ENCODE assay signal across 8 mouse cellular contexts in genomic region chr7:29169231-29170065, GRCm38 (mm10). TPM values are rescaled to one million over a fixed set of nuclear protein-coding genes. Genes with fewer than 3 reads are reported as not detected.
DNase-seq lines count a peak whose midpoint lies in the region; ATAC-seq lines count a peak whose summit lies in the region.

No protein-coding gene starts in this region.

- DNase-seq in adipocyte (ENCODE audit: low spot score): peak; percentile 75
- peak; percentile 97 to 98 for DNase-seq in cerebellum, postnatal 10 days
- peak; percentile 81 to 82 for DNase-seq in frontal cortex, postnatal 14 days (ENCODE audit: low spot score in 2 of 2)
- DNase-seq in hindbrain, embryonic 11.5 days (ENCODE audit: low spot score): peak; percentile 88
- peak; percentile 86 to 87 for DNase-seq in layer of hippocampus, postnatal 10 days (ENCODE audit: low spot score in 2 of 2)
- peak; percentile 57 for DNase-seq in ovary, postnatal 14 days (ENCODE audit: low spot score)
- no peak for DNase-seq in natural killer cell, adult 2 months (ENCODE audit: low spot score in 2 of 2)

- H3K9me3 ChIP-seq in hindbrain, embryonic 11.5 days (ENCODE audit: control insufficient read depth, low read length): no peaks in the 10 kb centered on the region
- no peaks in the 10 kb centered on the region for H3K9me3 ChIP-seq in lung, embryonic 16.5 days (ENCODE audit: control insufficient read depth, low read length)

- H3K4me2 ChIP-seq in hindbrain, embryonic 11.5 days (replicated peaks; ENCODE audit: low read depth, low read length): peak overlapping the region; percentile 81
- H3K4me2 ChIP-seq in lung, embryonic 16.5 days (ENCODE audit: low read depth, low read length): peak overlapping the region; percentile 84

- peaks cover 12% of the 10 kb centered on the region for H3K4me1 ChIP-seq in hindbrain, embryonic 11.5 days (replicated peaks; ENCODE audit: control insufficient read depth, insufficient read depth, low read length)
- peaks cover 25% of the 10 kb centered on the region for H3K4me1 ChIP-seq in lung, embryonic 16.5 days (replicated peaks; ENCODE audit: control insufficient read depth, insufficient read depth, low read length)

- peak overlapping the region; percentile 66; the same call in 1 of the 2 replicates for H3K27ac ChIP-seq in hindbrain, embryonic 11.5 days (ENCODE audit: low read depth, low read length)
- peak overlapping the region; percentile 86 for H3K27ac ChIP-seq in lung, embryonic 16.5 days (ENCODE audit: low read length)

- peak; percentile 81 for ATAC-seq in hindbrain, embryonic 11.5 days (ENCODE audit: low FRiP score)
- peak; percentile 81 for ATAC-seq in lung, embryonic 16.5 days (ENCODE audit: low read depth)

- H3K27me3 ChIP-seq in hindbrain, embryonic 11.5 days (ENCODE audit: control insufficient read depth, insufficient read depth, low read length): peaks cover 35% of the 10 kb centered on the region
- peaks cover 43% of the 10 kb centered on the region for H3K27me3 ChIP-seq in lung, embryonic 16.5 days (ENCODE audit: control insufficient read depth, insufficient read depth, low read depth, low read length)

- WGBS in hindbrain, embryonic 11.5 days: 0% methylated on average over 31 of the region's 39 CpGs
- 0% methylated on average over 30 of the region's 39 CpGs for WGBS in lung, embryonic 16.5 days

- H3K9ac ChIP-seq in hindbrain, embryonic 11.5 days (ENCODE audit: low read depth, low read length): peak overlapping the region; percentile 70
- peak overlapping the region; percentile 66 for H3K9ac ChIP-seq in lung, embryonic 16.5 days (ENCODE audit: low read length)

- peaks cover 8% of the 10 kb centered on the region; the same call in 1 of the 2 replicates for H3K36me3 ChIP-seq in hindbrain, embryonic 11.5 days (ENCODE audit: control insufficient read depth, insufficient read depth, low read length)
- peaks cover 9% of the 10 kb centered on the region for H3K36me3 ChIP-seq in lung, embryonic 16.5 days (ENCODE audit: control insufficient read depth, insufficient read depth, low read length)

- H3K4me3 ChIP-seq in hindbrain, embryonic 11.5 days (ENCODE audit: low read depth, low read length): peak overlapping the region; percentile 73
- peak overlapping the region; percentile 52 for H3K4me3 ChIP-seq in lung, embryonic 16.5 days (ENCODE audit: low read length)

RNA-seq across cellular contexts. Expression of gene Ggn, which starts 0.6 kb away (rescaled TPM):
- polyA plus RNA-seq in hindbrain, embryonic 11.5 days (2014; fragmentation: Nextera tagmentation; extraction: Ambion mirVana): 0.45 and 0.69 TPM in 2 replicates
- 1 to 10 TPM; 1.0 to 1.2 TPM for total RNA-seq in layer of hippocampus, postnatal 10 days (2021)
- polyA plus RNA-seq in lung, embryonic 16.5 days (2015; fragmentation: Nextera tagmentation; extraction: Ambion mirVana): 0.67 and 1.5 TPM in 2 replicates

RNA-seq across cellular contexts. Expression of gene Spred3, which starts 0.8 kb away (rescaled TPM):
- polyA plus RNA-seq in hindbrain, embryonic 11.5 days (2014; fragmentation: Nextera tagmentation; extraction: Ambion mirVana): 4.6 and 6.5 TPM in 2 replicates
- total RNA-seq in layer of hippocampus, postnatal 10 days (2021): 10 to 100 TPM; 40.7 to 46.8 TPM
- polyA plus RNA-seq in lung, embryonic 16.5 days (2015; fragmentation: Nextera tagmentation; extraction: Ambion mirVana): 1.2 and 2.0 TPM in 2 replicates

RNA-seq across cellular contexts. Expression of gene Psmd8, which starts 11.1 kb away (rescaled TPM):
- 338 and 343 TPM in 2 replicates for polyA plus RNA-seq in hindbrain, embryonic 11.5 days (2014; fragmentation: Nextera tagmentation; extraction: Ambion mirVana)
- 100 to 1,000 TPM; 176 to 182 TPM for total RNA-seq in layer of hippocampus, postnatal 10 days (2021)
- 256 and 273 TPM in 2 replicates for polyA plus RNA-seq in lung, embryonic 16.5 days (2015; fragmentation: Nextera tagmentation; extraction: Ambion mirVana)

RNA-seq across cellular contexts. Expression of gene Fam98c, which starts 13.4 kb away (rescaled TPM):
- polyA plus RNA-seq in hindbrain, embryonic 11.5 days (2014; fragmentation: Nextera tagmentation; extraction: Ambion mirVana): 14.8 and 16.5 TPM in 2 replicates
- total RNA-seq in layer of hippocampus, postnatal 10 days (2021): 10 to 100 TPM; 28.6 to 35.6 TPM
- polyA plus RNA-seq in lung, embryonic 16.5 days (2015; fragmentation: Nextera tagmentation; extraction: Ambion mirVana): 17.6 and 21.0 TPM in 2 replicates

RNA-seq across cellular contexts. Expression of gene Rasgrp4, which starts 34.8 kb away (rescaled TPM):
- 0.28 and 0.52 TPM in 2 replicates for polyA plus RNA-seq in hindbrain, embryonic 11.5 days (2014; fragmentation: Nextera tagmentation; extraction: Ambion mirVana)
- total RNA-seq in layer of hippocampus, postnatal 10 days (2021): 1 to 10 TPM; 2.2 to 3.6 TPM
- 1.4 and 2.3 TPM in 2 replicates for polyA plus RNA-seq in lung, embryonic 16.5 days (2015; fragmentation: Nextera tagmentation; extraction: Ambion mirVana)

Comparison
In these comparisons a context has a peak if more than half of its experiments do, and no peak if none do; other contexts are left out.
1. DNase-seq: peak in adipocyte (single experiment), cerebellum, postnatal 10 days (2 of 2), frontal cortex, postnatal 14 days (2 of 2), hindbrain, embryonic 11.5 days (single experiment), layer of hippocampus, postnatal 10 days (2 of 2) and ovary, postnatal 14 days (single experiment); none in natural killer cell, adult 2 months (0 of 2).